Mouse (Mus musculus) liver, adult (tissue): ENCODE measurements around the gene Emilin3.

ENCODE experiments used
- GATA4 ChIP-seq: IDR thresholded peaks from 2 replicates; pipeline ENCODE4 v1.6.1; 2014; ENCODE audit warnings: mild to moderate bottlenecking, low read length; ENCODE audit not compliant: insufficient replicate concordance

The Emilin3 gene

GRCm38 (mm10) chr2:160921285-160921684 lies 9.2 kb upstream of the Emilin3 start:
- no peak for TF ChIP-seq GATA4

- no peak for TF ChIP-seq GATA4
Observed at GRCm38 (mm10) chr2:160918930-160919215, 6.7 kb upstream of the Emilin3 start.

- no peak for TF ChIP-seq GATA4
Observed at GRCm38 (mm10) chr2:160918154-160918929, 6.2 kb upstream of the Emilin3 start.

- no peak for TF ChIP-seq GATA4
Observed at GRCm38 (mm10) chr2:160917313-160917712, 5.2 kb upstream of the Emilin3 start.

GRCm38 (mm10) chr2:160916714-160917113 lies 4.6 kb upstream of the Emilin3 start:
- no peak for TF ChIP-seq GATA4

- TF ChIP-seq GATA4: no peak
Observed at GRCm38 (mm10) chr2:160915821-160916610, 3.9 kb upstream of the Emilin3 start.

GRCm38 (mm10) chr2:160914656-160915055 lies 2.5 kb upstream of the Emilin3 start:
- TF ChIP-seq GATA4: no peak

- TF ChIP-seq GATA4: no peak
Observed at GRCm38 (mm10) chr2:160911558-160912201, 448 bp downstream of the Emilin3 start.

GRCm38 (mm10) chr2:160910633-160911032 lies 1.5 kb downstream of the Emilin3 start:
- no peak for TF ChIP-seq GATA4

GRCm38 (mm10) chr2:160908607-160909006 lies 3.5 kb downstream of the Emilin3 start:
- TF ChIP-seq GATA4: no peak

- TF ChIP-seq GATA4: no peak
Observed at GRCm38 (mm10) chr2:160906101-160906500, 6.0 kb downstream of the Emilin3 start.

GRCm38 (mm10) chr2:160905301-160905700 lies 6.8 kb downstream of the Emilin3 start:
- no peak for TF ChIP-seq GATA4

GRCm38 (mm10) chr2:160901656-160902412 lies 10.3 kb downstream of the Emilin3 start:
- TF ChIP-seq GATA4: no peak

GRCm38 (mm10) chr2:160891697-160892096 lies 20.4 kb downstream of the Emilin3 start:
- TF ChIP-seq GATA4: no peak

- no peak for TF ChIP-seq GATA4
Observed at GRCm38 (mm10) chr2:160891045-160891444, 21.1 kb downstream of the Emilin3 start.
